In genomic region chr14:24868756-24869155, GRCm38 (mm10) we compare ENCODE assay signal across 24 mouse cellular contexts.
DNase-seq lines count a peak whose midpoint lies in the region; ATAC-seq and TF ChIP-seq lines count a peak whose summit lies in the region.
"Had no signal": no experiment of that assay in that cellular context is flagged by ENCODE, and none has a peak within 500 bp of the region (broad histone marks: within the 10 kb centered on the region; RNA-seq: fewer than 3 reads in every experiment).

No protein-coding gene starts in this region.

- no peaks in the 10 kb centered on the region for H3K4me1 ChIP-seq in forebrain, embryonic 11.5 days (replicated peaks; ENCODE audit: control insufficient read depth, insufficient read depth, low read length)
- peaks cover 9% of the 10 kb centered on the region; the same call in 1 of the 2 replicates for H3K4me1 ChIP-seq in forebrain, postnatal 0 days (ENCODE audit: insufficient read depth)
- peaks cover 27% of the 10 kb centered on the region for H3K4me1 ChIP-seq in heart, embryonic 10.5 days
- peaks cover 6% of the 10 kb centered on the region; the same call in 1 of the 2 replicates for H3K4me1 ChIP-seq in heart, embryonic 11.5 days (ENCODE audit: control insufficient read depth, insufficient read depth, low read length)
- no peaks in the 10 kb centered on the region for H3K4me1 ChIP-seq in midbrain, embryonic 11.5 days (ENCODE audit: control insufficient read depth, insufficient read depth, low read length)
- no peaks in the 10 kb centered on the region for H3K4me1 ChIP-seq in midbrain, embryonic 14.5 days (ENCODE audit: control insufficient read depth, insufficient read depth, low read length)
- H3K4me1 ChIP-seq: embryonic facial prominence, embryonic 12.5 days; forebrain, embryonic 12.5 days had no signal

- H3K27ac ChIP-seq in forebrain, embryonic 11.5 days (ENCODE audit: low read depth, low read length) = no peak overlapping the region
- no peak overlapping the region for H3K27ac ChIP-seq in forebrain, postnatal 0 days (ENCODE audit: low read depth, low read length)
- no peak overlapping the region for H3K27ac ChIP-seq in heart, embryonic 10.5 days
- no peak overlapping the region for H3K27ac ChIP-seq in heart, embryonic 11.5 days (ENCODE audit: low read depth, low read length)
- H3K27ac ChIP-seq in midbrain, embryonic 11.5 days (ENCODE audit: low read depth, low read length) = no peak overlapping the region
- H3K27ac ChIP-seq in midbrain, embryonic 14.5 days (replicated peaks; ENCODE audit: low read depth, low read length) = no peak overlapping the region
- H3K27ac ChIP-seq: embryonic facial prominence, embryonic 12.5 days; forebrain, embryonic 12.5 days had no signal

- no peaks in the 10 kb centered on the region for H3K36me3 ChIP-seq in forebrain, embryonic 11.5 days (ENCODE audit: control insufficient read depth, insufficient read depth, low read length)
- no peaks in the 10 kb centered on the region for H3K36me3 ChIP-seq in forebrain, postnatal 0 days (ENCODE audit: insufficient read depth)
- H3K36me3 ChIP-seq in heart, embryonic 10.5 days = no peaks in the 10 kb centered on the region
- H3K36me3 ChIP-seq in heart, embryonic 11.5 days (ENCODE audit: control insufficient read depth, insufficient read depth, low read length) = no peaks in the 10 kb centered on the region
- no peaks in the 10 kb centered on the region for H3K36me3 ChIP-seq in midbrain, embryonic 11.5 days (ENCODE audit: control insufficient read depth, insufficient read depth, low read length)
- H3K36me3 ChIP-seq in midbrain, embryonic 14.5 days (ENCODE audit: control insufficient read depth, insufficient read depth, low read length) = no peaks in the 10 kb centered on the region
- H3K36me3 ChIP-seq: embryonic facial prominence, embryonic 12.5 days; forebrain, embryonic 12.5 days; G1E had no signal

- H3K9ac ChIP-seq in forebrain, embryonic 11.5 days (ENCODE audit: low read length) = no peak overlapping the region
- H3K9ac ChIP-seq in forebrain, postnatal 0 days = no peak overlapping the region
- H3K9ac ChIP-seq in heart, embryonic 11.5 days (ENCODE audit: low read depth, low read length) = no peak overlapping the region
- H3K9ac ChIP-seq in midbrain, embryonic 11.5 days (ENCODE audit: low read length) = no peak overlapping the region
- no peak overlapping the region for H3K9ac ChIP-seq in midbrain, embryonic 14.5 days (replicated peaks; ENCODE audit: low read length)
- H3K9ac ChIP-seq: embryonic facial prominence, embryonic 12.5 days; forebrain, embryonic 12.5 days had no signal

- WGBS in forebrain, embryonic 11.5 days = 84% methylated on average over 6 of the region's 6 CpGs
- 71% methylated on average over 6 of the region's 6 CpGs for WGBS in forebrain, postnatal 0 days
- 73% methylated on average over 6 of the region's 6 CpGs for WGBS in heart, embryonic 10.5 days
- 68% methylated on average over 6 of the region's 6 CpGs for WGBS in heart, embryonic 11.5 days (ENCODE audit: insufficient replicate concordance)
- 81% methylated on average over 6 of the region's 6 CpGs for WGBS in midbrain, embryonic 11.5 days
- WGBS in midbrain, embryonic 14.5 days = 86% methylated on average over 6 of the region's 6 CpGs

- H3K4me2 ChIP-seq in forebrain, embryonic 11.5 days (ENCODE audit: low read depth, low read length, severe bottlenecking) = no peak overlapping the region
- no peak overlapping the region for H3K4me2 ChIP-seq in forebrain, postnatal 0 days (ENCODE audit: low read depth)
- H3K4me2 ChIP-seq in heart, embryonic 11.5 days = no peak overlapping the region
- H3K4me2 ChIP-seq in midbrain, embryonic 11.5 days = no peak overlapping the region
- H3K4me2 ChIP-seq in midbrain, embryonic 14.5 days (ENCODE audit: low read length) = no peak overlapping the region
- H3K4me2 ChIP-seq: embryonic facial prominence, embryonic 12.5 days; forebrain, embryonic 12.5 days had no signal

- ATAC-seq in forebrain, embryonic 11.5 days (replicated peaks; ENCODE audit: low FRiP score) = no peak
- no peak for ATAC-seq in forebrain, postnatal 0 days
- ATAC-seq in heart, embryonic 11.5 days (replicated peaks; ENCODE audit: insufficient number of reproducible peaks, low FRiP score, low TSS enrichment) = no peak
- no peak for ATAC-seq in midbrain, embryonic 11.5 days (ENCODE audit: low FRiP score)
- ATAC-seq in midbrain, embryonic 14.5 days (ENCODE audit: low FRiP score, low TSS enrichment) = no peak
- ATAC-seq: activated CD4-positive, CD25-positive, alpha-beta regulatory T cell, adult 4 months; CD4-positive, CD25-positive, alpha-beta regulatory T cell, adult 4 months; forebrain, embryonic 14.5 days; forebrain, embryonic 16.5 days; Patski had no signal

- H3K4me3 ChIP-seq in forebrain, embryonic 11.5 days (ENCODE audit: low read depth, low read length) = no peak overlapping the region
- H3K4me3 ChIP-seq in forebrain, postnatal 0 days (ENCODE audit: low read depth, low read length) = no peak overlapping the region
- H3K4me3 ChIP-seq in heart, embryonic 10.5 days = no peak overlapping the region
- no peak overlapping the region for H3K4me3 ChIP-seq in heart, embryonic 11.5 days (ENCODE audit: low read depth, low read length)
- no peak overlapping the region for H3K4me3 ChIP-seq in midbrain, embryonic 11.5 days (ENCODE audit: low read depth, low read length)
- H3K4me3 ChIP-seq in midbrain, embryonic 14.5 days (replicated peaks; ENCODE audit: low read depth, low read length) = no peak overlapping the region
- H3K4me3 ChIP-seq: embryonic facial prominence, embryonic 12.5 days; forebrain, embryonic 12.5 days had no signal

- peak; percentile 24 for DNase-seq in forebrain, embryonic 11.5 days (ENCODE audit: low spot score)
- no peak for DNase-seq in forebrain, postnatal 0 days
- DNase-seq in heart, embryonic 10.5 days (ENCODE audit: low spot score) = peak; percentile 65
- DNase-seq in midbrain, embryonic 11.5 days (ENCODE audit: low spot score, missing footprints) = peak; percentile 39
- DNase-seq in midbrain, embryonic 14.5 days = no peak
- peak; percentile 26 for DNase-seq in brain, adult 2 months (ENCODE audit: low read depth, low spot score)
- no peak for DNase-seq in adrenal gland, adult 2 months
- DNase-seq: adrenal gland, postnatal 10 days; adrenal gland, postnatal 25 days; B cell, adult 2 months; cerebellum, adult 11-12 months; cerebellum, adult 9-10 months; cerebellum, postnatal 25 days; embryo, embryonic 11 days had no signal

- H3K27me3 ChIP-seq in forebrain, embryonic 11.5 days (ENCODE audit: control insufficient read depth, insufficient read depth, low read length) = no peaks in the 10 kb centered on the region
- H3K27me3 ChIP-seq in forebrain, postnatal 0 days (ENCODE audit: insufficient read depth, low read length) = no peaks in the 10 kb centered on the region
- 0 out of 2 replicates have a peak, but pooled peaks cover 4% of the 10 kb centered on the region for H3K27me3 ChIP-seq in heart, embryonic 10.5 days (ENCODE audit: insufficient read depth, poor library complexity, severe bottlenecking)
- H3K27me3 ChIP-seq in heart, embryonic 11.5 days (ENCODE audit: control insufficient read depth, insufficient read depth, low read length) = no peaks in the 10 kb centered on the region
- no peaks in the 10 kb centered on the region for H3K27me3 ChIP-seq in midbrain, embryonic 11.5 days (ENCODE audit: control insufficient read depth, insufficient read depth, low read length)
- no peaks in the 10 kb centered on the region for H3K27me3 ChIP-seq in midbrain, embryonic 14.5 days (ENCODE audit: control insufficient read depth, insufficient read depth, low read length)
- H3K27me3 ChIP-seq: CH12.LX; embryonic facial prominence, embryonic 12.5 days; forebrain, embryonic 12.5 days; Patski had no signal

- TF ChIP-seq CTCF in forebrain, postnatal 0 days (IDR thresholded peaks at IDR 0.05; ENCODE audit: low read depth) = no peak

- H3K9me3 ChIP-seq in forebrain, embryonic 11.5 days (ENCODE audit: control insufficient read depth, low read length) = no peaks in the 10 kb centered on the region
- H3K9me3 ChIP-seq in forebrain, postnatal 0 days (ENCODE audit: low read length) = no peaks in the 10 kb centered on the region
- H3K9me3 ChIP-seq in heart, embryonic 10.5 days = no peaks in the 10 kb centered on the region
- no peaks in the 10 kb centered on the region for H3K9me3 ChIP-seq in heart, embryonic 11.5 days (replicated peaks; ENCODE audit: control insufficient read depth, low read length)
- no peaks in the 10 kb centered on the region for H3K9me3 ChIP-seq in midbrain, embryonic 11.5 days (ENCODE audit: control insufficient read depth, low read length)
- H3K9me3 ChIP-seq in midbrain, embryonic 14.5 days (ENCODE audit: control insufficient read depth, low read length) = no peaks in the 10 kb centered on the region
- H3K9me3 ChIP-seq: embryonic facial prominence, embryonic 12.5 days; forebrain, embryonic 12.5 days had no signal

Comparison
In these comparisons a context has a peak if more than half of its experiments do, and no peak if none do; other contexts are left out.
1. DNase-seq: peak in forebrain, embryonic 11.5 days (single experiment), heart, embryonic 10.5 days (single experiment), midbrain, embryonic 11.5 days (single experiment) and brain, adult 2 months (single experiment); none in forebrain, postnatal 0 days (single experiment), midbrain, embryonic 14.5 days (single experiment) and adrenal gland, adult 2 months (single experiment).